Mouse (Mus musculus) adipocyte (in vitro differentiated cells): Measurements from ENCODE around the gene Nudt4.
"Not testable (repeated sequence)": the region's sequence is repeated elsewhere in the genome, so short reads cannot be mapped to it uniquely, and the experiment has no call there.

Experiments used
- DNase-seq: peaks from one replicate; pipeline ENCODE4 v3.0.0-alpha.2; 2016; ENCODE audit warnings: low spot score

Gene Nudt4

GRCm38 (mm10) chr10:95567550-95567949 lies 3.6 kb upstream of the Nudt4 start:
- DNase-seq = no peak

- DNase-seq = no peak
These were observed 2.8 kb upstream of the Nudt4 start for GRCm38 (mm10) chr10:95566786-95567185.

- no peak for DNase-seq
These were observed 1.4 kb upstream of the Nudt4 start for GRCm38 (mm10) chr10:95565156-95565854.

- peak; percentile 77 for DNase-seq
These were observed 796 bp downstream of the Nudt4 start for GRCm38 (mm10) chr10:95562859-95563841.

- peak; percentile 44 for DNase-seq
These were observed 1.6 kb downstream of the Nudt4 start for GRCm38 (mm10) chr10:95562395-95562794.

GRCm38 (mm10) chr10:95561616-95562015 lies 2.3 kb downstream of the Nudt4 start:
- DNase-seq = no peak

GRCm38 (mm10) chr10:95560394-95560983 lies 3.5 kb downstream of the Nudt4 start:
- DNase-seq = no peak

- DNase-seq = no peak
These were observed 4.5 kb downstream of the Nudt4 start for GRCm38 (mm10) chr10:95559426-95559825.

- no peak for DNase-seq
These were observed 6.6 kb downstream of the Nudt4 start for GRCm38 (mm10) chr10:95557337-95557828.

- DNase-seq = no peak
These were observed 8.1 kb downstream of the Nudt4 start for GRCm38 (mm10) chr10:95555866-95556265.

- DNase-seq = no peak
These were observed 11.6 kb downstream of the Nudt4 start for GRCm38 (mm10) chr10:95552326-95552725.

- peak; percentile 51 for DNase-seq
These were observed 12.2 kb downstream of the Nudt4 start for GRCm38 (mm10) chr10:95551752-95552151.

- DNase-seq = peak; percentile 58
These were observed 13.4 kb downstream of the Nudt4 start for GRCm38 (mm10) chr10:95550506-95550905.

GRCm38 (mm10) chr10:95549080-95549479 lies 14.9 kb downstream of the Nudt4 start:
- not testable (repeated sequence) for DNase-seq

- peak; percentile 47 for DNase-seq
These were observed 15.7 kb downstream of the Nudt4 start for GRCm38 (mm10) chr10:95548154-95548826.

- DNase-seq = no peak
These were observed 17.8 kb downstream of the Nudt4 start for GRCm38 (mm10) chr10:95546178-95546577.

GRCm38 (mm10) chr10:95545051-95545450 lies 18.9 kb downstream of the Nudt4 start:
- peak; percentile 40 for DNase-seq

- no peak for DNase-seq
These were observed 19.3 kb downstream of the Nudt4 start for GRCm38 (mm10) chr10:95544651-95545050.

- no peak for DNase-seq
These were observed 19.9 kb downstream of the Nudt4 start for GRCm38 (mm10) chr10:95544004-95544403.

- DNase-seq = no peak
These were observed 20.6 kb downstream of the Nudt4 start for GRCm38 (mm10) chr10:95543377-95543776.

- no peak for DNase-seq
These were observed 21.0 kb downstream of the Nudt4 start for GRCm38 (mm10) chr10:95542916-95543315.

GRCm38 (mm10) chr10:95539841-95540240 lies 24.1 kb downstream of the Nudt4 start:
- DNase-seq = no peak
